Mouse (Mus musculus) thymus, adult 2 months (tissue): Measurements from ENCODE around the gene Gpr84. TPM values are rescaled to one million over a fixed set of nuclear protein-coding genes. Genes with fewer than 3 reads are reported as not detected.
"Not testable (repeated sequence)": the region's sequence is repeated elsewhere in the genome, so short reads cannot be mapped to it uniquely, and the experiment has no call there.

Source experiments
- DNase-seq: peaks from one replicate; pipeline ENCODE4 v3.0.0; 2021
- H3K27ac ChIP-seq: fragments of 200-500 bp; 2 replicates; pipeline ENCODE4 v1.5.1; 2012; ENCODE audit warnings: low read length, control low read depth; ENCODE audit not compliant: control insufficient read depth, insufficient read depth
- H3K27me3 ChIP-seq: fragments of 200-500 bp; 2 replicates; pipeline ENCODE4 v1.6.1; 2012; ENCODE audit warnings: mild to moderate bottlenecking, low read length, moderate library complexity, mixed read lengths; ENCODE audit not compliant: control insufficient read depth, insufficient read depth
- H3K36me3 ChIP-seq: fragments of 200-500 bp; 2 replicates; pipeline ENCODE4 v1.6.1; 2012; ENCODE audit warnings: mild to moderate bottlenecking, low read length, moderate library complexity; ENCODE audit not compliant: control insufficient read depth, insufficient read depth
- H3K4me1 ChIP-seq: fragments of 200-500 bp; replicated peaks from 2 replicates; pipeline ENCODE4 v1.6.1; 2012; ENCODE audit warnings: low read length; ENCODE audit not compliant: control insufficient read depth, insufficient read depth
- H3K4me3 ChIP-seq: fragments of 200-500 bp; 2 replicates; pipeline ENCODE4 v1.5.1; 2012; ENCODE audit warnings: mild to moderate bottlenecking, low read length, control low read depth, moderate library complexity; ENCODE audit not compliant: control insufficient read depth, insufficient read depth
- CTCF ChIP-seq: fragments of 200-500 bp; IDR thresholded peaks from 2 replicates; pipeline ENCODE4 v1.5.1; 2012; ENCODE audit warnings: mild to moderate bottlenecking, control low read depth, low read length, moderate library complexity, borderline replicate concordance; ENCODE audit not compliant: control insufficient read depth, poor library complexity, insufficient read depth; ENCODE audit errors: extremely low read depth
- POLR2A ChIP-seq: fragments of 200-500 bp; IDR thresholded peaks from 2 replicates; pipeline ENCODE4 v1.6.1; 2012; ENCODE audit warnings: mild to moderate bottlenecking, low read length, control low read depth, moderate library complexity; ENCODE audit not compliant: control insufficient read depth, poor library complexity, insufficient read depth; ENCODE audit errors: extremely low read depth
- WGBS: fragments of 180-500 bp; shearing (Covaris S2); methylation state at CpG from one replicate; pipeline ENCODE4 v1.1.7; 2018; 5-methylcytosine and 5-hydroxymethylcytosine counted together
- polyA plus RNA-seq: library from polyadenylated mRNA; depleted of rRNA; stranded (reverse); fragments of >200 nt; gene quantifications from 2 replicates; pipeline ENCODE4 v1.2.3, GENCODE M21; 2012

Gpr84 gene
- polyA plus RNA-seq, 1 experiment, result 0.28 TPM

GRCm38 (mm10) chr15:103281465-103282205, 28.8 kb downstream of the Gpr84 start:
- H3K27ac ChIP-seq, result no peak overlapping the region
- TF ChIP-seq CTCF, result no peak
- TF ChIP-seq POLR2A, result no peak
- no peak for DNase-seq
- WGBS, result 91% methylated on average over 3 of the region's 3 CpGs
- no peaks in the 10 kb centered on the region for H3K36me3 ChIP-seq
- no peak overlapping the region for H3K4me3 ChIP-seq
- no peaks in the 10 kb centered on the region for H3K4me1 ChIP-seq
- H3K27me3 ChIP-seq, result no peaks in the 10 kb centered on the region

GRCm38 (mm10) chr15:103280817-103281464, 29.5 kb downstream of the Gpr84 start:
- Histone ChIP-seq H3K36me3 (no peaks in the 10 kb centered on the region), H3K4me3 (no peak overlapping the region), H3K27me3 (no peaks in the 10 kb centered on the region), H3K27ac (no peak overlapping the region), H3K4me1 (no peaks in the 10 kb centered on the region)
- peak; percentile 22 for DNase-seq
- no peak for TF ChIP-seq CTCF
- TF ChIP-seq POLR2A, result no peak
- 65% methylated on average over 3 of the region's 3 CpGs for WGBS

GRCm38 (mm10) chr15:103279750-103280149, 30.7 kb downstream of the Gpr84 start:
- 60% methylated on average over 3 of the region's 3 CpGs for WGBS
- Histone ChIP-seq H3K27ac (no peak overlapping the region), H3K4me1 (no peaks in the 10 kb centered on the region), H3K4me3 (no peak overlapping the region), H3K27me3 (no peaks in the 10 kb centered on the region), H3K36me3 (no peaks in the 10 kb centered on the region)
- DNase-seq, result peak; percentile 49
- TF ChIP-seq CTCF, result no peak

- H3K27ac ChIP-seq, result no peak overlapping the region
- 93% methylated on average over 7 of the region's 7 CpGs for WGBS
- no peak for DNase-seq
- no peaks in the 10 kb centered on the region for H3K36me3 ChIP-seq
- no peak overlapping the region for H3K4me3 ChIP-seq
- no peaks in the 10 kb centered on the region for H3K4me1 ChIP-seq
- no peaks in the 10 kb centered on the region for H3K27me3 ChIP-seq
- TF ChIP-seq CTCF, result no peak
- no peak for TF ChIP-seq POLR2A
Measured at GRCm38 (mm10) chr15:103277949-103278348, 32.5 kb downstream of the Gpr84 start.

- not testable (repeated sequence) for H3K27ac ChIP-seq, DNase-seq, H3K4me3 ChIP-seq, H3K27me3 ChIP-seq, H3K36me3 ChIP-seq, H3K4me1 ChIP-seq
- WGBS, result 92% methylated on average over 3 of the region's 3 CpGs
Measured at GRCm38 (mm10) chr15:103275943-103276342, 34.5 kb downstream of the Gpr84 start.

- WGBS, result under 1% methylated on average over 38 of the region's 38 CpGs
- Histone ChIP-seq H3K36me3 (no peaks in the 10 kb centered on the region), H3K4me1 (0 out of 2 replicates have a peak, but pooled peaks cover 3% of the 10 kb centered on the region), H3K27ac (no peak within 1 kb of the TSS), H3K27me3 (no peaks in the 10 kb centered on the region), H3K4me3 (peak within 1 kb of the TSS; percentile 73)
- peak; percentile 92 for DNase-seq
- TF ChIP-seq CTCF (0 out of 2 replicates have a peak, but pooled peaks have one; percentile 43), POLR2A (peak; percentile 87)
Measured at GRCm38 (mm10) chr15:103272419-103273279, 37.8 kb downstream of the Gpr84 start, which contains the start of gene Copz1. Gene Copz1, plus strand, starts transcription at chr15:103272714.
